Mouse (Mus musculus): ENCODE results near the gene Izumo1. TPM values are rescaled to one million over a fixed set of nuclear protein-coding genes. Genes with fewer than 3 reads are reported as not detected.

Gene Izumo1
- not detected for total RNA-seq (2021)
- long read RNA-seq = 0 reads

DNA sequence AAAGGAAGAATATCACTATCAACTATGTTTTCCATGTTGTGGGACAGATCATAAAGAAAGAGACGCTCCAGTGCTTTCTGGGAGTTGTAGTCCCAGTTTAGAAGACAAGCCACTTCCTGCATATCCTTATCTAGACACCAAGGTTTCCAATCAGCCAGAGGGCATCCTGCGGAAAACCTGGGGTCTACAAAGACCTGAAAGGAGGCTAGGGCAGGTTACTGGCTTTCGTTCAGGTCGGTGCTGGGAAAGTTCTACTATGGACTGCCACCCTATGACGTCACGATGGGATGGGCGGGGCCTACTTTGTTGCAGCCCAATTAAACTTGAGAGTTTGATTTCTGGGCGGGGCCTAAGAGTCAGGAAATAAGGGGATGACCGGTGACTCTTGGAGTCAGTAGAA lies at the start of gene Izumo1:
Izumo1 (plus strand) TSS at position 369 of the 400 bp plus-strand sequence.
- no peak for DNase-seq (ENCODE audit: low spot score in 2 of 2)

DNA sequence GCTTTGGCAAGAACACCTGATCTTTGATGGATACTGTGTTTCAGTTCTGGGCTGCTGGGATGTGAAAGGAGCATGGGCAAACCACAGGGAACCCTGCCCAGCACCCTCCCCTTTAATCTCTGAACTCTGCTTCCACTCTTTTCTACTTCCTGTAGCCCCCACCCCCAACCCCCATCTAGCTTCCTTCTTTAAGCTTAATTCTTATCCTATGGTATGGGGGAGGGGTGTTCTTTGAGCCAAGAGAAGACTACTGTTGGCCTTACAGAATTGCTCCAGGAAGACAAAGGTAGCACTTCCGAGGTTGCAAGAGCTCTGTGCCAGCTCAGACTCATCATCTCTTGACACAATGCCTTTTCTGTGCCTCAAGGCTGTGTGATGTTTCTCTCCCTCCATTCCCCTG lies 49.6 kb upstream of the Izumo1 start:
- no peak for DNase-seq (ENCODE audit: low spot score in 2 of 2)

DNA sequence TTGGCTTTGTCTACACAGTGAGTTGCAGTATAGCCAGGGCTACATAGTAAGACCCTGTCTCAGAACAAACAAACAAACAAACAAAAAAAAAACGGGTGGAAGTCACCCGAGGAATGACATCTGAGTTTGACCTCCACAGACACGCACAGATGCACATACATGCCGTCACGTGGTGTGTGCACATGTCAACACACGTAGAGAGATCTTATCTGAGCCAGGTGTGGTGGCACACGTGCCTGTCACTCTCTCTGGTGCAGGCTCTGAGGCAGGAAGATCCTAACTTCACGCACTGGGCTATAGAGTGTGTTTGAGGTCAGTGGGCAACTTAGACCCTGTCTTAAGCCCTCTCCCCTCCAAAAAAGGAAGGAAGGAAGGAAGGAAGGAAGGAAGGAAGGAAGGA lies 47.7 kb upstream of the Izumo1 start:
- no peak for DNase-seq (ENCODE audit: low spot score in 2 of 2)

DNA sequence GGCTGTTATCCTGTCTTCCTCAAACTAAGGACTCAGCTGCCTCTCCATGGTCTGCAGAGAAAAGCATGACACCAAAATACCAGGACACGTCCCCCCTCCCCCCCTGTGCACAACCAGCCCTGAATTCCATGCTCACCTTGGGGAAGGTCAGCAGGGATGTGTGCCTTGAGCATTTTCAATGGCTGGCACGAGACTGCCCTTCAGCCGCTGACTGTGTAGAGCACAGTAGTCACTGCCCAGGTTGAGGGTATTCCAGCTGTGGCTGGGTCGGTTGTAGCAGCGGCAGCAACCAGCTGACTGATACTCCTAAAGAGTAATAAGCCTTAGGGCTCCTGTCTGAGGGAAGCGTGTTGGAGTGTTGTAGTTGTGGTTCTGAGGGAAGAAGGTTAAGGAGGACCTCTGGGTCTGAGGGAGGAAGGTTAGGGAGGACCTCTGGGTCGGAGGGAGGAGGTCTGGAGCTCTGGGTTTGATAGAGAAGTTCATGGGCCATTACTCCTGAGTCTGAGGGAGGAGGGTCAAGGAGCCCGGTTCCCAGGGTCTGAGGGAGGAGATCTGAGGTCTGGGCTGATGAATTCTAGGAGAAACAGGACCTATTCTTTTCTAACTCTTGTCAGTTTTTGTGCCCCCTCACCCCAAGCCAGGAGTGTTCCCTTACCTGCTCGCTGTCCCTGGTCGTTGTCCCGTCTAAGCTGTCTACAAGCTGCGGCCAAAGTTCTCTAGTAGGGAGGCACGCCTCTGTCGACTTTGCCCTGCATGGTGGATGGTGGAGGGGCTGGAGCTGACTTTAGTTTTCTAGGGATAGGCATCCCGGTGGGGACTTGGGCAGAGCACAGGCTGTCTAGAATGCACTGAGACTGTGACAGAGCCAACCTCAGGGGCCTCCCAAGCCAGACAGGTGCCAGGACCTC lies 46.9 kb upstream of the Izumo1 start:
- DNase-seq (ENCODE audit: low spot score in 2 of 2) = no peak

DNA sequence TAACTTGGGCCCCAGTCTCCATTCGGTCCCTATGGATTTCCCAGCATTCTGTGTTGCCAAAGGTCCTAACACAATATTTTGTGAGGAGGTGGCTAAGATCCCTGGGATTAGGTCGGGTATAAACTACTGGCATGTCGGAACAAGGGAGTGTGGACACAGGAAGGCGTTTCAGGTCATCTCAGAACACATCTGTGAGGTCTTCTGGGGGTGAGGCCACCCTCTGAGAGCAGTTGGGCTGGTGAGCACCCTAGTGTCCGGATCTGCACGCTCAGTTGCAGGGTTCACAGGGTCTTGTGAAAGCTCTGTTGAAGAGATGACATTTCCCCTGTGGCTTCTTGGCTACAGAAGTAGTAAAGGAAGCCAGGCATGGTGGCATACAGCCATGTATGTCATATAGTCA lies 35.7 kb upstream of the Izumo1 start:
- DNase-seq (ENCODE audit: low spot score in 2 of 2) = no peak

DNA sequence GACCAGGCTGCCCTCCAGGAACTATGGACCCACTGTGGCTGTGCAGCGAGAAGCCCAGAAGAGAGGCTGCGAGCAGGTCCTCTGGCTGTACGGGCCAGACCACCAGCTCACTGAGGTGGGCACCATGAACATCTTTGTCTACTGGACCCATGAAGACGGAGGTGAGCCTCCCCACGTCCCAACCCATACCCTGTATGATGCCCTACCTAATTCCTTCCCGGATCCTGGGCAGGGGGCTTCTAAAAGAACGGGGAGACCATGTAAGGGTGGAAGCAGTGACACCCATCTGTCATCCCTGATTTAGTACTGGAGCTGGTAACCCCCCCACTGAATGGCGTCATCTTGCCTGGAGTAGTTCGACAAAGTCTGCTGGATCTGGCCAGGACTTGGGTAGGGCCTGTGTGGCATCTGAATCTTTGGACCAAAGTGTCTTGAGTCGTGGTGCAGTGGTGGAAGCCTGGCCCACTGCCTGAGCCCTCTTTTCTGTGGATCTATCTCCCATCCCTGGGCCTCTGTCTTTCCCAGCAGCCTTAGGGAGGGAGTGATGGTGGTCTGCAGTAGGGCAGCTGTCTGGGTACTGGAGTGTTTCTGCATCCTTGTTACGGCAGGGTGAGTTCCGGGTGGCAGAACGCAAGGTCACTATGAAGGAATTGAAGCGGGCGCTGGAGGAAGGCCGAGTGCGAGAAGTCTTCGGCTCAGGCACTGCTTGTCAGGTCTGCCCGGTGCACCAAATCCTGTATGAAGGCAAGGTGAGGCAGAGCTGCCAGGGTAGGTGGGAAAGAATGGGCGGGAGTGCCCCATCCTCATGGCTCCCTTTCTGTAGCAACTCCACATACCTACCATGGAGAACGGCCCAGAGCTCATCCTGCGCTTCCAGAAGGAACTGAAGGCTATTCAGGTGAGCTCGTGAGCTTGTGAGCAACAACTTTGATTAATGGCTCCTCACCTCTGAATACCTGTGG lies 33.7 kb upstream of the Izumo1 start:
- no peak for DNase-seq (ENCODE audit: low spot score in 2 of 2)

DNA sequence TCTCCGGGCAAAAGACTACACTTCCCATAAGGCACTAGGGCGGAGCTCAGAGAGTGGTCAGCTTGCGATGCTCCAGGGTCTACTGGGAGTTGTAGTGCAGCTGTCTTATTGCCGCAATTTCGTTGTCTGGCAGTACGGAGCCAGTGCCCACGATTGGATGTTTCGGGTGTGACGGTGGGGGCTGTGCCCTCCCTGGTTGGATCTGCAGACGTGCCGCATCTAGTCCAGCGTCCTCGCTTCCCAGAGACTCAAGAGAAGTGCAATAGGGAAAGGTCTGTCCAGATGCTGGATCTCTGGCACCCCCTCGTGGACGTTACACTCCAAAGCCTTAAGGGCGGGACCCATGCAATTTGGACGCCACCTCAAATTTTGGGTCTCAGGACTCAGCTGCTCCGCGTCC lies 32.4 kb upstream of the Izumo1 start:
- DNase-seq (ENCODE audit: low spot score in 2 of 2) = peak; percentile 91 to 93

DNA sequence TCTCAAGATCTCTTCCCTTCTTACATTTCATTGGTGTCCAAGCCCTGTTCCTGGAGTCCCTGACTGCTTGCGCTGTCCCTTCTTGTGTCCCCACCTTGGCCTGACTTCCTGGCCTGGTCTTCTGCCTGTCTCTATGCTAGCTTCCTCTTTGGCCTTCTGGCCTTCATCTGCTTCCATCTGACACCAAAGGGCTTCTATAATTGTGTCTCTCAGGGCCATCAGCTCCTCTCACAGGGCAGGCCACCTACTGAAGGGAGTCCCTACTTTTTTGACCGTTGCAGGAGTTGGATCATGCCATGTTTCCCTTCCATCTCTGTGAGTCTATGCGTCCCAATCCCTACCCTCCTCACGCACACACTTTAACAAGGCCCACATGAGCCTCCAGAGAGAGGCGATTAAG lies 31.7 kb upstream of the Izumo1 start:
- peak in 1 of 2 experiments; percentile 28 for DNase-seq (ENCODE audit: low spot score in 2 of 2)

DNA sequence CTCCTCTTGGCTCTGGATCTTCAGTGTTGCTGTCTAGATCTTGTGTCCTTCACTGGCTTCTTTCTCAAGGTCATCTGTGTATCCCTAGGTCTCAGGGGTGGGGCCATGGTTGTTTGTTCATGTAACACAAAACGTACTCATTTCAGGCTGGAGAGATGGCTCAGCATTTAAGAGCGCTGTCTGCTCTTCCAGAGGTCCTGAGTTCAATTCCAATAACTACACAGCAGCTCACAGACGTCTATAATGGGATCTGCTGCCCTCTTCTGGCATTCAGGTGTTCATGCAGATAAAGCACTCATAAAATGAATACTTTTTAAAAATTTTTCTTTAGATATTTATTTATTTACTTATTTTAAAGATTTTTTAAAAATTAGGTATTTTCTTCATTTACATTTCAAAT lies 30.7 kb upstream of the Izumo1 start:
- no peak for DNase-seq (ENCODE audit: low spot score in 2 of 2)

DNA sequence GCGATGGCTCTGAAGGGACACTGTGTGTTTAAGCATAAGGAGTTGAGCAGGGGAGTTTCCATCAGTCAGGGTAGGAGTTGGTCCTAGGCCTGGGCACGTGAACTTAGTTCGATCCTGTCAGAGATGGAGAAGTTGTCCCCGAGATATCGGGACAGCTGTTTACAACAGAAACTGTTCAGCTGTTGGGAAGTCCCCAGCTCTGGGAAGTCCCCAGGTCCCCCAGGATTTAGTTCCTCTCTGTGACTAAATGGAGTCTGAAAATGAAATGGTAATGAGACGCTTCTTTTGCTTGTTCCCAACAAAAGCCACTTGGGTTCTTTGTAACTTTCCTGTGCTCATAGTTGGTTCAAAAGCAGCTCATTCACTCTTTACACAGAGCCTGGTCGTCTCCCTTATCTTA lies 29.7 kb upstream of the Izumo1 start:
- no peak for DNase-seq (ENCODE audit: low spot score in 2 of 2)

DNA sequence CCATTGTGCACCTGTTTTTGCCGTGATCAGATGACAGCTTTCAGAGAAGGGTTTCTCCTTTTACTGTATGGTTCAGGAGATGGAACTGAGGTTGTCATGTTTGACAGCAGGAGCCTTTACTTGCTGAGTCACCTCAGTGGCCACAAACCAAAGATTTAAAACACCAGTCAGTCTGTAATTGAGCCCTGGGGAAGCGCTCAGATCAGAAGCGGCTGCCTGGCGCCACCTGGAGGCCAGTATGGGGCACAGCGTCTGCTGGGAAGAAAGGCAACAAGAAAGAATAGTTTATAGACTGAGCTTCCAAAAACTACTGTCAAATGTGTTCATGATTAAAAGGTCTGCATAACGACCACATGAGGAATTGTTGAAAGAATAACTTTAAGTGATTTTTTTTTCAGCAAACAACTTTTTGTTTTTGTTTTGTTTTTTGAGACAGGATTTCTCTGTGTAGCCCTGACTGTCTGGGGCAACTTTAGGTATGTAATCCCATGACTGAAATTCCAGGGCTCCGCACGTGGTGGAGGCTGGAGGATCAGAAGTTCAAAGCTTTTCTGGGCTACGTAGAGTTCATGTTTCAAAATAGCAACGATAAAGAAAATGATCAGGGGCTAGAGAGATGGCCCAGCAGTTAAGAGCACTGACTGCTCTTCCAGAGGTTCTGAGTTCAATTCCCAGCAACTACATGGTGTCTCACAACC lies 28.3 kb upstream of the Izumo1 start:
- DNase-seq (ENCODE audit: low spot score in 2 of 2) = peak; percentile 77 to 81

DNA sequence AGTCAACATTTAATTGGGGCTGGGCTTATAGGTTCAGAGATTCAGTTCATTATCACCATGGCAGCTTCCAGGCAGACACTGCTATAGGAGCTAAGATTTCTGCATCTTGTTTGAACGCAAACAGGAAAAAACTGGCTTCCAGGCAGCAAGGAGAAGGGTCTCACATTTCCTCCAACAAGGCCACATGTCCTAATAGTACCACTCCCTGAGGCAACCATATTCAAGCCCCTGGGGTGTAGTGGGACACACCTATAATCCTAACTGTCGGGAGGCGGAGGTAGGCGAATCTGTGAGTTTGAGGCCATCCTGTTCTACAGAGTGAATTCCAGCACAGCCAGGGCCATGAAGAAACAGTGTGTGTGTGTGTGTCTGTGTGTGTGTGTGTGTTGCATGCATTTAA lies 26.4 kb upstream of the Izumo1 start:
- DNase-seq (ENCODE audit: low spot score in 2 of 2) = no peak

DNA sequence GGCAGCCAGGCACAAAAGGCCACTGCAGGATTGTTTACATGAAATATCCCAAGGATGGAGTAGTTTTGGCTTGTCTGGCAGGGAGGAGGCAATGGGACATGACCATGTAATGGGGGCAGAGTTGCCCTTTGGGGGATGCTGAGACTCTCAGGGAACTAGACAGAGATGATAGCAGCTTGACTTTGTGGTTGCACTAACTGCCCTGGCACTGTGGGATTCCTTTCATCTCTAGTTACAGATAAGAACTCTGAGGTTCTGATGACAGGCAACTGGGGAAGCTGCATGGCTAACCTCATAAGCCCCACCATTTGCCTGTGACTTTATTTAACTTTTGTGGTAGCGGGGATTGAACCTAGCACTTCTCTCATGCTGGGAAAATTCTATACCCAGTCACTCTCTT lies 25.5 kb upstream of the Izumo1 start:
- no peak for DNase-seq (ENCODE audit: low spot score in 2 of 2)

DNA sequence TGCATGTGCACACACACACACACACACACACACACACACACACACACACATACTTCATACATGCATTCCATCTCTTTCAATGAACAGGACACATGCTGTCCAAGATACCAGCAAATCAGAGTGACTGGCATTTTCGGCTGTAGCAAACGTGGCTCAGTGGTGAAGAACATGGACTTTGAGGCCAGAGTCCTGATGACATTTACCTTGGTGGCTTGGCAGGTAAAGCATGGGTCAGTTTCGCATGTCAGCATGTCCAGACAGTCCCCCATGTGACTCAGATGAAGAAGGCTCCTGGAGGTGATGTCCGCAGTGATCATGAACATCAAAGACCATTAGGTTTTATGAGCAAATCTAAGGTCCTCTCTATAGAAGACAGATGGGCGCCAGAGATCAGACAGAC lies 24.6 kb upstream of the Izumo1 start:
- no peak for DNase-seq (ENCODE audit: low spot score in 2 of 2)

DNA sequence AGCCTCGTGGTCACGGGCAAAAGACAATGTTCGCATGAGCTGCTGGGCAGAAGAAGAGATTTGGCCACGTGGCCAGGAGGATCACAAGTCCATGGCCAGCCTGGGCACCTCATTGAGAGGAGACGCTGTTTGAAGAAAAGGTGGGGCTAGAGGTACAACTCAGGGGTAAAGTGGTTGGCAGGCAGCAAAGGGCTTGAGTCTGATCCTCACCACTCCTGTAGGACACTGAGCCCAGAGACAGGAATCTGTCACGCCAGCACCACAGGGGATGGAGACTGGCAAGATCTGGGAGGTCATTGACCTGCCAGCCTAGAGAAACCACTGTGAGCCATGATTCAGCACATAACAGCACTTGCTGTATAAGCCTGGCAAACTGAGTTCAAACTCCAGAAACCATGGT lies 24.1 kb upstream of the Izumo1 start:
- no peak for DNase-seq (ENCODE audit: low spot score in 2 of 2)

DNA sequence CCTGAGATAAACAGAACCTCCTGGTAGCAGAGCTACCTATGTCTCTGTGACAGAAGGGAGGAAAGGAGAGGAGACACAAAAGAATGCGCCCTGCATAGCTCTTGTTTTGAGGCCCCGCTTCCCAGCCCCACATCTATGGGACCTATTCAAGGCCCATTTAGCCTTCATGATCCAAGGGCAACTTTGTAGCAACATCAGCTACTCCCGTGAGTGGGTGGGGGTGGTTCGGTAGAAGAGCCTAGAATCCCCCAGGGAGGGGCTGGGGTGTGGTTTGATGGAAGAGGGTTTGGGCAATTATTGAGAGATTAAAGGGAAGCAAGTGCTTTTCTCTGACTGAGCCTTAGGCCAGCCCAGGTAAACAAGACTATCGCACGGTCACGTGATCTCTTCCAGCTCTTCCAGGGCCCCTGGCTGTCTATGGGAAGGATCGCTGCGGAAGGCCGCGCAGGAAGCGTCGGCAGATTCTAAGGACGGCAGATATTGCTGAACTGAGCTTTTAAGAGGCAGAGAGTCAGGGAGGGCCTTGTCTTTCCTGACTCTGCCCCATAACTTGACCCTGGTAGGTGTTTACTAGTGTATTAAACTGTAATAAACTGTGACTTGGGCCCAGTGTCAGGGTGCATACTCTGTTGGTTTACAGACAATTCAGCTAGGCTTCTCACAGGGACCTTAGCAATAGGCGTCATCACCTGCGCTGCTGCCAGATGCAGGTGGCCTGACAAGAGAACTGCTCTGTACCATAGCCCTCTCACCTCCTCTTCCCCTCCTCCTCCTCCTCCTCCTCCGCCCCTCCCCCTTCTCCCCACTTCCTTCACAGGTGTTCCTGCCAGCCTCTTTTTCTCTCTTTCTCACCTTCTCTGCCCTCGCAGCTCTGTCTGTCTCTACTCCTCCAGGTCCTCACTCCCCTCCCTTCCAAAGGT lies 22.4 kb upstream of the Izumo1 start:
- DNase-seq (ENCODE audit: low spot score in 2 of 2) = no peak

DNA sequence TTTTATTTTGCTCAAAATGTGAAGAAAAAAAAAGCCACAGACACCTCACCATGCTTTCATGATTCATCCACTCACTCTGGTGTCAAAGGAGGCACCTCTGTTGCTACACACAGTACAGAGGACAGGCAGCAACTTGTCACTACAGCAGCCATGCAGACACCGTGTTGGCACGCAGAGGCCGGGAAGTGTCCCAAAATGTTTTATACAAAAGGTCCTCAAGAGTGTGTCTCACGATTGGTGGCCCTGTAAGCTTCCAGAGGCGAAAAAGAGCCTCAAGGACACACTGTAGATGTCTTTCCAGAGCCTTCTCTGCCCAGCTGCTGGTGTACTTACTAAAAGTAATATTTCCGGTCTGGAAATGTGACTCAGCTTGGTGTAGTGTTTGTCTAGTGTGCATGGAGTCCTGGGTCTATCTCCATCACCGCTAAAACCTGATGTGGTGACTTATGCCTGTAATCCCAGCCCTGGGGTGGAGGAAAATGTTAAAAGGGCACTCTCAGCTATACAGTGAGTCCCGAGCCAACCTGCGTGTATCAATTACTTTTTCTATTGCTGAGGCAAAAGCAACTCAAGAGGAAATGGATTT lies 15.8 kb upstream of the Izumo1 start:
- DNase-seq (ENCODE audit: low spot score in 2 of 2) = no peak

DNA sequence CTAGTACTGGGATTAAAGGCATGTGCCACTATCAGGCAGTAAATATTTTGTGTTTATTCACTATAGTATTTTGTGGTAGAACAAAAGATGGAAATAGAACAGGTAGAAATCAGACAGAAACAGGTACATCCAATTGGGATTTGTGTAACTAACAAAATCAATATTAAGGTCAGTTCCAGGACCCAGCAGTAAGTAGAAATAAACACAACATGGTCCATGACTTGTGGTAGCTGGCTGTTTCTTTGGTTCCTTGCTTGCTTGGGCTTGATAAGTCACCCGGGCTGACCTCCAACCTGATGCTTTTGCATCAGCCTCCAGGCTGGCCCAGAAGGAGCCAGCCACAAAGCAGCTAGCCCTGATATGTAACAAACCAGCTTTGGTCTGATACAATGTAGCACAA lies 12.1 kb upstream of the Izumo1 start:
- no peak for DNase-seq (ENCODE audit: low spot score in 2 of 2)

DNA sequence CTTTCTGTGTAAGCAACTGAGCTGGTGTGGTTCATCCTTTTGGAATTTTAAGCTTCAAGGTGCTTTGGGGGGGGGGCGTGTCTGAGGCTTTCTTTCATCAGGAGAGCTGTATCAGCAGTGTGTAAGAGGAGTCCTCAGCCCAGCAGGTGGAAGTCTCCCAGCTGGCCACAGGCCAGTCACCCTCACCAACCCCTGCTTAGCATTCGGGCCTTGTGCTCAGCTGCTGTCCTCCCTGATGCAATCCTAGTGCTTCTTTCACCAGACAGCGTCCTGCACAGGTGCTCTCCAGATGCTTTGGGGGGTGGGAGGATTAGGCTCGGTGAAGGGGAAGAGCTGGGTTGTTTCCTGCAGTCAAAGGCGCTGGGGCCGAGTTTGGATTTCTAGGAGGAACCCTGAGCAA lies 5.3 kb upstream of the Izumo1 start:
- DNase-seq (ENCODE audit: low spot score in 2 of 2) = no peak

All from layer of hippocampus, postnatal 10 days (tissue).